Mouse (Mus musculus) erythroblast, embryonic 14.5 days (primary cell): ENCODE measurements around the gene Slc44a3. TPM values are rescaled to one million over a fixed set of nuclear protein-coding genes. Genes with fewer than 3 reads are reported as not detected.

Source experiments
- H3K27me3 ChIP-seq: 2 replicates; pipeline ENCODE4 v1.6.1; 2012; ENCODE audit warnings: inconsistent platforms; ENCODE audit not compliant: control insufficient read depth
- H3K36me3 ChIP-seq: 2 replicates; pipeline ENCODE4 v1.6.1; 2012; ENCODE audit warnings: mild to moderate bottlenecking, inconsistent platforms; ENCODE audit not compliant: control insufficient read depth
- H3K4me1 ChIP-seq: 2 replicates; pipeline ENCODE4 v1.6.1; 2012; ENCODE audit warnings: inconsistent platforms; ENCODE audit not compliant: control insufficient read depth
- H3K4me3 ChIP-seq: replicated peaks from 2 replicates; pipeline ENCODE3; 2012; ENCODE audit warnings: moderate library complexity, mild to moderate bottlenecking, inconsistent platforms
- H3K9me3 ChIP-seq: 2 replicates; pipeline ENCODE4 v1.6.1; 2012; ENCODE audit warnings: low read length, inconsistent platforms, mixed read lengths; ENCODE audit not compliant: control insufficient read depth
- GATA1 ChIP-seq: IDR thresholded peaks from 2 replicates; pipeline ENCODE4 v1.6.1; 2012; ENCODE audit warnings: low read length, inconsistent platforms, mixed read lengths
- TAL1 ChIP-seq: IDR thresholded peaks from 3 replicates; pipeline ENCODE4 v1.6.1; 2012; ENCODE audit warnings: low read length, inconsistent platforms, mixed read lengths
- polyA plus RNA-seq: library from polyadenylated mRNA; stranded (reverse); fragments of >175 nt; gene quantifications from 2 replicates; pipeline ENCODE4 v1.2.3, GENCODE M21; 2012

Gene Slc44a3
- polyA plus RNA-seq, 1 experiment: not detected

- H3K27me3 ChIP-seq: no peaks in the 10 kb centered on the region
Observed at GRCm38 (mm10) chr3:121442288-121442687, 89.9 kb downstream of the Slc44a3 start.

GRCm38 (mm10) chr3:121441504-121441903, 90.7 kb downstream of the Slc44a3 start:
- Histone ChIP-seq H3K27me3 (no peaks in the 10 kb centered on the region), H3K4me1 (peaks cover 16% of the 10 kb centered on the region), H3K9me3 (no peaks in the 10 kb centered on the region), H3K4me3 (no peak overlapping the region), H3K36me3 (no peaks in the 10 kb centered on the region; the same call in 1 of the 2 replicates)
- TF ChIP-seq GATA1 (no peak), TAL1 (no peak)

More at GRCm38 (mm10) chr3:121442288-121442687, 89.9 kb downstream of the Slc44a3 start:
- Histone ChIP-seq H3K4me3 (no peak overlapping the region), H3K9me3 (no peaks in the 10 kb centered on the region), H3K4me1 (peaks cover 18% of the 10 kb centered on the region), H3K36me3 (no peaks in the 10 kb centered on the region; the same call in 1 of the 2 replicates)
- TF ChIP-seq TAL1 (no peak), GATA1 (no peak)

GRCm38 (mm10) chr3:121439623-121440161, 92.5 kb downstream of the Slc44a3 start:
- H3K4me3 ChIP-seq: no peak overlapping the region
- peaks cover 12% of the 10 kb centered on the region for H3K4me1 ChIP-seq
- no peaks in the 10 kb centered on the region for H3K27me3 ChIP-seq
- H3K9me3 ChIP-seq: no peaks in the 10 kb centered on the region
- TF ChIP-seq GATA1: no peak
- no peak for TF ChIP-seq TAL1
- H3K36me3 ChIP-seq: no peaks in the 10 kb centered on the region; the same call in 1 of the 2 replicates

- Histone ChIP-seq H3K4me1 (peaks cover 10% of the 10 kb centered on the region), H3K9me3 (no peaks in the 10 kb centered on the region), H3K27me3 (no peaks in the 10 kb centered on the region), H3K4me3 (no peak overlapping the region), H3K36me3 (no peaks in the 10 kb centered on the region; the same call in 1 of the 2 replicates)
- no peak for TF ChIP-seq GATA1
- TF ChIP-seq TAL1: no peak
Observed at GRCm38 (mm10) chr3:121437996-121438395, 94.2 kb downstream of the Slc44a3 start.

GRCm38 (mm10) chr3:121437070-121437469, 95.1 kb downstream of the Slc44a3 start:
- no peaks in the 10 kb centered on the region; the same call in 1 of the 2 replicates for H3K36me3 ChIP-seq
- TF ChIP-seq GATA1 (no peak), TAL1 (no peak)
- no peaks in the 10 kb centered on the region for H3K9me3 ChIP-seq
- no peaks in the 10 kb centered on the region for H3K27me3 ChIP-seq
- H3K4me3 ChIP-seq: no peak overlapping the region
- H3K4me1 ChIP-seq: peaks cover 10% of the 10 kb centered on the region

- Histone ChIP-seq H3K4me3 (no peak overlapping the region), H3K36me3 (no peaks in the 10 kb centered on the region; the same call in 1 of the 2 replicates), H3K27me3 (no peaks in the 10 kb centered on the region), H3K4me1 (peaks cover 13% of the 10 kb centered on the region), H3K9me3 (no peaks in the 10 kb centered on the region)
- no peak for TF ChIP-seq TAL1
- no peak for TF ChIP-seq GATA1
Observed at GRCm38 (mm10) chr3:121435296-121435695, 96.9 kb downstream of the Slc44a3 start.

- Histone ChIP-seq H3K9me3 (no peaks in the 10 kb centered on the region), H3K4me3 (no peak overlapping the region), H3K4me1 (peaks cover 11% of the 10 kb centered on the region), H3K36me3 (no peaks in the 10 kb centered on the region; the same call in 1 of the 2 replicates), H3K27me3 (no peaks in the 10 kb centered on the region)
- no peak for TF ChIP-seq TAL1
- TF ChIP-seq GATA1: no peak
Observed at GRCm38 (mm10) chr3:121433968-121434533, 98.2 kb downstream of the Slc44a3 start.

GRCm38 (mm10) chr3:121433359-121433758, 98.8 kb downstream of the Slc44a3 start:
- peaks cover 11% of the 10 kb centered on the region for H3K4me1 ChIP-seq
- H3K9me3 ChIP-seq: no peaks in the 10 kb centered on the region
- no peaks in the 10 kb centered on the region for H3K27me3 ChIP-seq
- no peak for TF ChIP-seq TAL1
- no peak for TF ChIP-seq GATA1
- H3K36me3 ChIP-seq: no peaks in the 10 kb centered on the region; the same call in 1 of the 2 replicates
- no peak overlapping the region for H3K4me3 ChIP-seq

- peaks cover 24% of the 10 kb centered on the region for H3K27me3 ChIP-seq
- peaks cover 37% of the 10 kb centered on the region for H3K4me1 ChIP-seq
Observed at GRCm38 (mm10) chr3:121430289-121430936, 101.8 kb downstream of the Slc44a3 start.

GRCm38 (mm10) chr3:121429469-121429868, 102.7 kb downstream of the Slc44a3 start:
- TF ChIP-seq GATA1 (no peak), TAL1 (no peak)
- Histone ChIP-seq H3K4me3 (no peak overlapping the region), H3K36me3 (no peaks in the 10 kb centered on the region), H3K27me3 (peaks cover 31% of the 10 kb centered on the region), H3K9me3 (no peaks in the 10 kb centered on the region), H3K4me1 (peaks cover 37% of the 10 kb centered on the region)

More at GRCm38 (mm10) chr3:121430289-121430936, 101.8 kb downstream of the Slc44a3 start:
- TF ChIP-seq GATA1: no peak
- no peak for TF ChIP-seq TAL1
- no peaks in the 10 kb centered on the region for H3K9me3 ChIP-seq
- H3K4me3 ChIP-seq: no peak overlapping the region
- H3K36me3 ChIP-seq: no peaks in the 10 kb centered on the region
